Mouse (Mus musculus) left cerebral cortex, postnatal 36 days (tissue): ENCODE measurements at regions not wholly inside any gene's neighbourhood (a gene's known extent, or its start where the extent isn't known, plus 50 kb on each side); places are given as distances from the start of the nearest gene placed in this dataset.

Experiments
- DNase-seq, 2 experiments: peaks; one replicate each; pipeline ENCODE4 v3.0.0; 2021 to 2022; ENCODE audit warnings: low spot score in 2 of 2, mixed read lengths in 1 of 2
- intact Hi-C: fragments of 180-260 bp; cut with DNase I; formaldehyde crosslinking; loops from one replicate; pipeline ENCODE4 v1.15.1; 2025

- no peak for DNase-seq
- intact Hi-C loops = no loop called here
These were observed 510.6 kb downstream of the Gm16223 start for GRCm38 (mm10) chr5:42578208-42578844.

GRCm38 (mm10) chr5:42620698-42621097, 552.9 kb downstream of the Gm16223 start:
- no peak for DNase-seq
- intact Hi-C loops = no loop called here

- intact Hi-C loops = no loop called here
- no peak for DNase-seq
These were observed 568.5 kb downstream of the Gm16223 start for GRCm38 (mm10) chr5:42636162-42636823.

- no peak for DNase-seq
- intact Hi-C loops = no loop called here
These were observed 576.5 kb upstream of the Cpeb2 start for GRCm38 (mm10) chr5:42656460-42656859.

GRCm38 (mm10) chr5:42659994-42660393, 573.0 kb upstream of the Cpeb2 start:
- intact Hi-C loops = no loop called here

GRCm38 (mm10) chr5:42679617-42680016, 553.4 kb upstream of the Cpeb2 start:
- no peak for DNase-seq

More at GRCm38 (mm10) chr5:42659994-42660393, 573.0 kb upstream of the Cpeb2 start:
- DNase-seq = no peak

GRCm38 (mm10) chr5:42685356-42686057, 547.5 kb upstream of the Cpeb2 start:
- intact Hi-C loops = no loop called here
- DNase-seq = no peak

More at GRCm38 (mm10) chr5:42679617-42680016, 553.4 kb upstream of the Cpeb2 start:
- intact Hi-C loops = no loop called here

GRCm38 (mm10) chr5:42687176-42687575, 545.8 kb upstream of the Cpeb2 start:
- intact Hi-C loops = no loop called here
- DNase-seq = no peak
